Mouse (Mus musculus) ZHBTc4 (cell line): Measurements from ENCODE around the gene Zfhx3.

Source experiments
- DNase-seq: peaks from one replicate; pipeline ENCODE4 v3.0.0-alpha.2; 2011; ENCODE audit warnings: low read depth, low spot score

The Zfhx3 gene

GRCm38 (mm10) chr8:108920151-108920550 is 977.7 kb downstream of the Zfhx3 start:
- DNase-seq: peak; percentile 44

DNA sequence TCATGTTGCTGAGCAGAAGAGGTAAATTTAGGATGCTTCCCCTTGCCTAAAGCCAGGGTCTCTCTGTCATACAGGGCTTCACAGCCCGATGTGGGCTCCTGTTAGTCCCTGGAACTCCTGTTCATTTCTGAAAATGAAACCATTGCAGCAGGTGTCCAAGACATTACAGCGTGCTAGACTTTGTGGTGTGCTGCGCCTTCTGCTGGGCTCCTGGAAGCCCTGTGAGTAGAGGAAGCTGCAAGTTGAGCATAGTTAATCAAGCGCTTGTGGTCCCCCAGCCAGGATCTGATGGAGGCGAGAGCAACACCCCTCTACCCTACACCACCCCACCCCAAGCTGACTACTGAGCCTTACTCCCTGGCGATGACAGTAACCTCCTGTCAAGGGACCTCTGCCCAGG is 980.7 kb downstream of the Zfhx3 start:
- no peak for DNase-seq

- no peak for DNase-seq
These were observed 982.1 kb downstream of the Zfhx3 start for GRCm38 (mm10) chr8:108924526-108924925.

- DNase-seq: no peak
These were observed 983.7 kb downstream of the Zfhx3 start for GRCm38 (mm10) chr8:108926106-108926505.

DNA sequence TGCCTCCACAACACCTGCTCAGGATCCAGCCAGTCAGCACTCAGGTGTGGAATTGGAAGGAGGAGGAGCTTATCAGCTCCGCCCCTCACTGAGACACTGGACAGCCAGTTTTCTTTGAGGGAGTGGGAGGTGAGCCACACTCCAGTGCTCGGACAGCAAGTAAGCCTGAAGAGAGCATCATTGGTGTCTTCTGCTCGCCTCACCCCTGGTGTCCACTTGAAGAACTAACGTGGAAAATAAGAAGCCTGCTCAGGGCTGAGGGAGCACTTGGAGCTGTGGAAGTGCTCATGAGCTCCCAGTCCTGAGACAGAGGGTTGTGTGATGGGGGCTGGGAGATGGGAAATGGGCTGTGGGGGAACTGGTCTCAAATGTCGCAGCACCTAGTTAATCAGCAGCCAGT is 988.2 kb downstream of the Zfhx3 start:
- peak; percentile 24 for DNase-seq

DNA sequence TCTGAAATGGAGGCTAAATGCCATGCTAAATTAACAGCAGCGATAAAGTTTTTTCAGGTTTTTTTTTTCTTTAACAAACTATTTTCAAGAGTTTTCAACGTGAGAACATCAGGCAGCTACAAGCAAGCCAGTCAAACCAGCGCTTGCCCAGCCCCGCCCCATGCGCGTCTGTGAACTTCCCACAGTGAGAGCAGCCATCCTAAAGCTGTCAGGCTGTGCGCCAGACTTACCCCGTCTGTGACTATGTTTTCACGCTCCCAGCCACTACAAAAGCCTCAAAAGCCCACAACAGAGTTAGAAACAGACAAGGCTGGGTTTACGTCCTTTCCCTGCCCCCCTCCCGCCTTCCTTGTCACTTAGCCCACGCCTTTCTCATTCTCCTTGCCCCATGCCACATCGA is 989.4 kb downstream of the Zfhx3 start:
- no peak for DNase-seq

DNA sequence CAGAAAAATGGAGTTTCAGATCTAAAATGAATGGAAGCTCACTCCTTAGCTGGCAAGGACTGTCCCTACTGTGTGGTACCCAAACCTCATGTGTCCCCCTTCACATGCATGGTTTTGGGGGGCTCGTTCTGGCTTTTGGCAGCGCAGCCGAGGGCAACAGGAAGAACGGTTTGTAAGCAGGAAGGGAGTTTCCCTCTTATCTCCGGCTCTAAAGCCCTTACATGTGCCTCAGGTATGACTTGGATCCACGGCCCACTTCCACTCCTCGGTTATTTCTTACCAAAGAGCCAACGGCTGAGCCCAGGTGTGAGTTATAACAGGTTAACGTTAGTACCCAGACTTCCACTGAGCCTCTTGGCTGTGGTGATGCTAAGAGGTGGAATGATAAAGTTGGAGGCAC is 990.3 kb downstream of the Zfhx3 start:
- no peak for DNase-seq

GRCm38 (mm10) chr8:108935834-108936694 is 993.6 kb downstream of the Zfhx3 start:
- no peak for DNase-seq

GRCm38 (mm10) chr8:108936695-108937448 is 994.4 kb downstream of the Zfhx3 start:
- DNase-seq: no peak

GRCm38 (mm10) chr8:108937904-108938455 is 995.5 kb downstream of the Zfhx3 start:
- no peak for DNase-seq

DNA sequence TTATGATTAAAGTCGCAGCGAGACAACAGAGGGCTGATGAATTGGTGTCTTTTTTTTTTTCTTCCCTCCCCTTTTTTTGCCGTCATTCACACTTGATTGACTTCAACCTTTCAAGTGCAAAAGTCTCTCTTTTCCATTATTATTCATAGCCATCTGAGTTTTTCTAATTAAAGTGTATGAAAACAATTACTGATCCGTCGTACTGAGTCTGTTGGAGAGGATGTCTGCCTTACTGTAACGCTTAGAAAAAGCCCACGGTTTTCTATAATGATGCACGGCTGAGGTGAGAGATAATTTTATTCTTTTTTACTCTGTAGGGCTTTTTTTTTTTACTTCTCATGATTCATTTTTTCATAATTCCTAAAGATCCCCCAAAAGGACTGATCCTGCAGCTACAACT is 1000.2 kb downstream of the Zfhx3 start:
- no peak for DNase-seq

- DNase-seq: no peak
These were observed 1000.7 kb downstream of the Zfhx3 start for GRCm38 (mm10) chr8:108943132-108943531.

DNA sequence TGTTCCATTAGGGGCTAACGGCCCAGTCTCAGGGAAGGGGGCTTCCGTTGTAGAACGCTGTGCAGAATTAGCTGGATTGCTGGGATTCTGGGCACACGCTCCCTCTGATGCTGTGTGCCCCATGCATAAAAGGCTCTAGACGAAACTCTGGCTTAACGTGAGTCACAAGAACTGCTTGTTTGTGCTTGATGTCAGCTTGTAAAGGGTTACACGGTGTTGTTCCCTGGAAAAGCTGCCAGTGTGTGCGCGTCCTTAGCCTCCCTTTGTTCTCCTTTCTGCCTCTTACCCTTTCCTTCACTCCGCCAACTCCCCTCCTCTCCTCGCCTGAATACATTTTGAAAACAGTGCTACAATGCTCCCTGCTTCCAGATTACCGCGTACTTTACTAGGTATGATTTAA is 1001.9 kb downstream of the Zfhx3 start:
- no peak for DNase-seq

GRCm38 (mm10) chr8:108950311-108950710 is 1007.9 kb downstream of the Zfhx3 start:
- DNase-seq: no peak

- DNase-seq: no peak
These were observed 1009.1 kb downstream of the Zfhx3 start for GRCm38 (mm10) chr8:108951560-108951959.

DNA sequence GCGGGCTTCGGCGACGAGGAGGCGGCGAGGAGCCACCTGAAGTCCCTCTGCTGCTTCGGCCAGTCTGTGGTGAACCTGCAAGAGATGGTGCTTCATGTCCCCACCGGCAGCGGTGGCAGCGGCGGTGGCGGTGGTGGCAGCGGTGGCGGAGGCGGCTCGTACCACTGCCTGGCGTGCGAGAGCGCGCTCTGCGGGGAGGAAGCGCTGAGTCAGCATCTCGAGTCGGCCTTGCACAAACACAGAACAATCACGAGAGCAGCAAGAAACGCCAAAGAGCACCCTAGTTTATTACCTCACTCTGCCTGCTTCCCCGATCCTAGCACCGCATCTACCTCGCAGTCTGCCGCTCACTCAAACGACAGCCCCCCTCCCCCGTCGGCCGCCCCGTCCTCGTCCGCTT is 1014.0 kb downstream of the Zfhx3 start:
- DNase-seq: peak; percentile 77

DNA sequence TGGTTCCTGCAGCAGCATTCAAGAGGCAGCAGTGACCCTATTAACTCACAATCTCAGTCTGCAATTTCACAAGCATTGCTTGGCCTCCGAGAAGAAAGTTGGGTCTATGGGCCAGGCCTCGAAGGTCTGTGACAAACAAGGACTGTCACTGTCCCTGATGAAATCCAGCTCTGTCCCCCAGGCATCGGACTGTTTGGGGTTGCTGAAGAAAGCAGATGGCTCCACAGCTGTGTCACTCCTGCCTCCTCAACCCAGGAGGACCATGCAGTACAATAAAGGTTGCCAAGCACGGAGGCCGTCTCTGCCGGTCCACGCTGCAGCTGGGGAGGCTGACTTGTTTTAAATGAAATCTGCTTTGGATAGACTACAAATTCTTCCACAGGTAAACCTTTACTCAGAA is 1020.1 kb downstream of the Zfhx3 start:
- DNase-seq: no peak

DNA sequence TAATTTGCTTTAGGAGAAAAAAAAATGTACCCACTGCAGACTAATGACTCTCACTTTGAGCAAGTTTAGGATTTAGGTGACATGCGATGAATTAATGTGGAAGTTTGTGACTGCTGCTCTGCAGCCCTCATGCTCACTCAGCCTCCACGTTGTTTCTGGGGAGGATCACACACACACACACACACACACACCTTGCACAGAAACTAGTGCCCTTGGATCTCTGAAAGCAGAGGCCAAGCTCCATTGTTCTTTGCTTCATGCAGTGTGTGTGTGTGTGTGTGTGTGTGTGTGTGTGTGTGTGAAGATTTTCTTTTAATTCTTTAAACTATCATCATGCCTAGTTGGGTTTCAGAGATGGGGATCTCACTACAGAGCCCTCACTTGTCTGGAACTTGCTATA is 1020.7 kb downstream of the Zfhx3 start:
- DNase-seq: no peak

GRCm38 (mm10) chr8:108966041-108966440 is 1023.6 kb downstream of the Zfhx3 start:
- DNase-seq: no peak

- no peak for DNase-seq
These were observed 1031.3 kb downstream of the Zfhx3 start for GRCm38 (mm10) chr8:108973639-108974325.

DNA sequence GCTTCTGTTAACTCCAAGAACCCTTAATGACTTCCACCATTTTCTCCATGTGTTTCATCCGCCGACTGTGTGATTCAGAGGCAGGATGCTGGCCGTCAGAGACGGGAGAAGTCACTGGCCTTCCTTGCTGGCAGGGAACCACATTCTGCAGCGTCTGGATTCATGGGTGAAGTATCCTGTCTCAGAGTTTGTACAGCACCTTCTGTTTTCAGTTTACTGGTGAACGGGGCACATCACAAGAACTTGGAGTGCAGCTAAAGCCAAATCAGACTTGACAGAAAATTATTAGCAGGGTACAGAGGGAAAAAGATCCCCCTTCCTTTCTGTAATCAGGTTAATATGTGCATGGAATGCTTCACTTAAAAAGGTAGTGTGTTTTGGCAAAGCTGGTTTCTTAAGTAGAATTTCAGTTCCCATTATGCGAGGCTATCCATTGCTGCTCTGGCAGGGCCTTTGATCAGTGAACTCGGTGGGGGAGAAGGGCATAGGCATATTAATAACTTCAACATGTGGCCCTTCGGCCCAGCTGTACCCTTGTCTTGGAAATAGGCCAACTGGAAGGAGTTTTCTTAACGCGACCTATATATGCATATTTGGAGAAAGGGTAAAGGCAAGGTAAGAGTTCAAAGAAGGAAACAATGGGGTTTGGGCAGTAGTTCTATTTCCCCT is 1035.4 kb downstream of the Zfhx3 start:
- DNase-seq: no peak
